Mouse (Mus musculus) kidney, embryonic 16.5 days (tissue): ENCODE measurements at regions not wholly inside any gene's neighbourhood (a gene's known extent, or its start where the extent isn't known, plus 50 kb on each side); places are given as distances from the start of the nearest gene placed in this dataset.
"Not testable (repeated sequence)": the region's sequence is repeated elsewhere in the genome, so short reads cannot be mapped to it uniquely, and the experiment has no call there.

Source experiments
- ATAC-seq: fragments of 200-750 bp; cut with Nextera tagmentation; 2 replicates; pipeline ENCODE4 v1.8.0; 2017; ENCODE audit warnings: moderate TSS enrichment; ENCODE audit not compliant: low FRiP score, low TSS enrichment
- H3K27ac ChIP-seq: fragments of 300-500 bp; sonication (generic); 2 replicates; pipeline ENCODE4 v1.5.1; 2014; ENCODE audit warnings: low read length
- H3K27me3 ChIP-seq: fragments of 300-500 bp; sonication (generic); 2 replicates; pipeline ENCODE4 v1.6.1; 2014; ENCODE audit warnings: low read length, control low read depth, mixed read lengths; ENCODE audit not compliant: insufficient read depth
- H3K36me3 ChIP-seq: fragments of 300-500 bp; sonication (generic); 2 replicates; pipeline ENCODE4 v1.6.1; 2014; ENCODE audit warnings: low read length, control low read depth, mixed read lengths; ENCODE audit not compliant: insufficient read depth
- H3K4me1 ChIP-seq: fragments of 300-500 bp; sonication (generic); 2 replicates; pipeline ENCODE4 v1.6.1; 2014; ENCODE audit warnings: low read length, control low read depth, mixed read lengths; ENCODE audit not compliant: insufficient read depth
- H3K4me2 ChIP-seq: fragments of 300-500 bp; sonication (generic); replicated peaks from 2 replicates; pipeline ENCODE4 v1.6.1; 2014; ENCODE audit warnings: low read depth, low read length
- H3K4me3 ChIP-seq: fragments of 300-500 bp; sonication (generic); 2 replicates; pipeline ENCODE4 v1.5.1; 2014; ENCODE audit warnings: mild to moderate bottlenecking, low read length
- H3K9ac ChIP-seq: fragments of 300-500 bp; sonication (generic); replicated peaks from 2 replicates; pipeline ENCODE4 v1.6.1; 2014; ENCODE audit warnings: low read length
- H3K9me3 ChIP-seq: fragments of 300-500 bp; sonication (generic); 2 replicates; pipeline ENCODE4 v1.6.1; 2016; ENCODE audit warnings: low read length, control low read depth
- WGBS: fragments of 180-500 bp; shearing (Covaris S2); extraction: QIAGEN DNeasy Blood & Tissue Kit; methylation state at CpG from one replicate; pipeline ENCODE4 v1.1.7; 2014; 5-methylcytosine and 5-hydroxymethylcytosine counted together

- H3K36me3 ChIP-seq: no peaks in the 10 kb centered on the region
- 30% methylated on average over 11 of the region's 11 CpGs for WGBS
- H3K4me2 ChIP-seq: no peak overlapping the region
- H3K27ac ChIP-seq: no peak overlapping the region
- H3K4me1 ChIP-seq: peaks cover 8% of the 10 kb centered on the region; the same call in 1 of the 2 replicates
- H3K4me3 ChIP-seq: no peak overlapping the region
- no peaks in the 10 kb centered on the region for H3K9me3 ChIP-seq
- H3K9ac ChIP-seq: no peak overlapping the region
- ATAC-seq: 0 out of 2 replicates have a peak, but pooled peaks have one; percentile 27
- H3K27me3 ChIP-seq: no peaks in the 10 kb centered on the region
Observed at GRCm38 (mm10) chr17:83050591-83051197, 164.4 kb upstream of the Pkdcc start.

- H3K27me3 ChIP-seq: no peaks in the 10 kb centered on the region
- H3K27ac ChIP-seq: no peak overlapping the region
- WGBS: 75% methylated on average over 6 of the region's 6 CpGs
- H3K4me2 ChIP-seq: no peak overlapping the region
- no peak overlapping the region for H3K4me3 ChIP-seq
- ATAC-seq: no peak
- no peak overlapping the region for H3K9ac ChIP-seq
- H3K4me1 ChIP-seq: peaks cover 8% of the 10 kb centered on the region; the same call in 1 of the 2 replicates
- no peaks in the 10 kb centered on the region for H3K36me3 ChIP-seq
- no peaks in the 10 kb centered on the region for H3K9me3 ChIP-seq
Observed at GRCm38 (mm10) chr17:83052613-83053140, 162.4 kb upstream of the Pkdcc start.

- no peaks in the 10 kb centered on the region for H3K9me3 ChIP-seq
- no peak overlapping the region for H3K4me2 ChIP-seq
- no peak overlapping the region for H3K4me3 ChIP-seq
- H3K9ac ChIP-seq: no peak overlapping the region
- ATAC-seq: no peak
- H3K4me1 ChIP-seq: no peaks in the 10 kb centered on the region
- no peaks in the 10 kb centered on the region for H3K36me3 ChIP-seq
- 9% methylated on average over 3 of the region's 3 CpGs for WGBS
- no peaks in the 10 kb centered on the region for H3K27me3 ChIP-seq
- no peak overlapping the region for H3K27ac ChIP-seq
Observed at GRCm38 (mm10) chr17:83057832-83058231, 157.3 kb upstream of the Pkdcc start.

- WGBS: 76% methylated on average over 6 of the region's 6 CpGs
- Histone ChIP-seq H3K36me3 (no peaks in the 10 kb centered on the region), H3K27ac (no peak overlapping the region), H3K9me3 (no peaks in the 10 kb centered on the region), H3K4me1 (no peaks in the 10 kb centered on the region), H3K9ac (no peak overlapping the region), H3K27me3 (no peaks in the 10 kb centered on the region), H3K4me2 (no peak overlapping the region), H3K4me3 (no peak overlapping the region)
- no peak for ATAC-seq
Observed at GRCm38 (mm10) chr17:83061843-83062242, 153.2 kb upstream of the Pkdcc start.

- Histone ChIP-seq H3K9me3 (no peaks in the 10 kb centered on the region), H3K4me2 (0 out of 2 replicates have a peak overlapping the region, but pooled peaks have one; percentile 19), H3K27me3 (no peaks in the 10 kb centered on the region), H3K36me3 (no peaks in the 10 kb centered on the region), H3K9ac (no peak overlapping the region), H3K4me1 (no peaks in the 10 kb centered on the region), H3K4me3 (no peak overlapping the region), H3K27ac (no peak overlapping the region)
- WGBS: 28% methylated on average over 4 of the region's 4 CpGs
- no peak for ATAC-seq
Observed at GRCm38 (mm10) chr17:83063848-83064247, 151.2 kb upstream of the Pkdcc start.

GRCm38 (mm10) chr17:83064376-83064775, 150.7 kb upstream of the Pkdcc start:
- not testable (repeated sequence) for H3K9ac ChIP-seq, H3K36me3 ChIP-seq, H3K4me1 ChIP-seq, H3K4me3 ChIP-seq, H3K27ac ChIP-seq, ATAC-seq, H3K27me3 ChIP-seq, H3K9me3 ChIP-seq
- 28% methylated on average over 11 of the region's 12 CpGs for WGBS
- 0 out of 2 replicates have a peak overlapping the region, but pooled peaks have one; percentile 19 for H3K4me2 ChIP-seq

- no peak overlapping the region for H3K9ac ChIP-seq
- H3K4me2 ChIP-seq: no peak overlapping the region
- H3K4me3 ChIP-seq: no peak overlapping the region
- no peak for ATAC-seq
- H3K9me3 ChIP-seq: no peaks in the 10 kb centered on the region
- no peak overlapping the region for H3K27ac ChIP-seq
- H3K27me3 ChIP-seq: no peaks in the 10 kb centered on the region
- 56% methylated on average over 4 of the region's 4 CpGs for WGBS
- H3K4me1 ChIP-seq: 0 out of 2 replicates have a peak, but pooled peaks cover 3% of the 10 kb centered on the region
- no peaks in the 10 kb centered on the region for H3K36me3 ChIP-seq
Observed at GRCm38 (mm10) chr17:83069246-83069645, 145.8 kb upstream of the Pkdcc start.

GRCm38 (mm10) chr17:83071746-83072145, 143.3 kb upstream of the Pkdcc start:
- ATAC-seq: no peak

GRCm38 (mm10) chr17:83072175-83072574, 142.9 kb upstream of the Pkdcc start:
- no peaks in the 10 kb centered on the region for H3K9me3 ChIP-seq
- ATAC-seq: no peak
- no peaks in the 10 kb centered on the region for H3K36me3 ChIP-seq
- no peak overlapping the region for H3K9ac ChIP-seq
- no peak overlapping the region for H3K4me3 ChIP-seq
- H3K27me3 ChIP-seq: no peaks in the 10 kb centered on the region
- 0 out of 2 replicates have a peak, but pooled peaks cover 3% of the 10 kb centered on the region for H3K4me1 ChIP-seq
- H3K27ac ChIP-seq: no peak overlapping the region
- H3K4me2 ChIP-seq: no peak overlapping the region
- WGBS: 70% methylated on average over 4 of the region's 4 CpGs

More at GRCm38 (mm10) chr17:83071746-83072145, 143.3 kb upstream of the Pkdcc start:
- Histone ChIP-seq H3K9me3 (no peaks in the 10 kb centered on the region), H3K27me3 (no peaks in the 10 kb centered on the region), H3K36me3 (no peaks in the 10 kb centered on the region), H3K27ac (no peak overlapping the region), H3K4me2 (no peak overlapping the region), H3K4me1 (0 out of 2 replicates have a peak, but pooled peaks cover 3% of the 10 kb centered on the region), H3K9ac (no peak overlapping the region), H3K4me3 (no peak overlapping the region)
- 79% methylated on average over 6 of the region's 6 CpGs for WGBS

GRCm38 (mm10) chr17:83074893-83075292, 140.2 kb upstream of the Pkdcc start:
- Histone ChIP-seq H3K36me3 (no peaks in the 10 kb centered on the region), H3K9me3 (peaks cover 2% of the 10 kb centered on the region; the same call in 1 of the 2 replicates), H3K9ac (no peak overlapping the region), H3K27ac (no peak overlapping the region), H3K27me3 (no peaks in the 10 kb centered on the region), H3K4me2 (no peak overlapping the region), H3K4me1 (peaks cover 18% of the 10 kb centered on the region), H3K4me3 (no peak overlapping the region)
- ATAC-seq: no peak
- 72% methylated on average over 5 of the region's 5 CpGs for WGBS
